Mouse (Mus musculus): ENCODE data around the gene Phf7. TPM values are rescaled to one million over a fixed set of nuclear protein-coding genes. Genes with fewer than 3 reads are reported as not detected.

The Phf7 gene
- polyA plus RNA-seq, 1 experiment from 2014 or later = 12.7 TPM

DNA sequence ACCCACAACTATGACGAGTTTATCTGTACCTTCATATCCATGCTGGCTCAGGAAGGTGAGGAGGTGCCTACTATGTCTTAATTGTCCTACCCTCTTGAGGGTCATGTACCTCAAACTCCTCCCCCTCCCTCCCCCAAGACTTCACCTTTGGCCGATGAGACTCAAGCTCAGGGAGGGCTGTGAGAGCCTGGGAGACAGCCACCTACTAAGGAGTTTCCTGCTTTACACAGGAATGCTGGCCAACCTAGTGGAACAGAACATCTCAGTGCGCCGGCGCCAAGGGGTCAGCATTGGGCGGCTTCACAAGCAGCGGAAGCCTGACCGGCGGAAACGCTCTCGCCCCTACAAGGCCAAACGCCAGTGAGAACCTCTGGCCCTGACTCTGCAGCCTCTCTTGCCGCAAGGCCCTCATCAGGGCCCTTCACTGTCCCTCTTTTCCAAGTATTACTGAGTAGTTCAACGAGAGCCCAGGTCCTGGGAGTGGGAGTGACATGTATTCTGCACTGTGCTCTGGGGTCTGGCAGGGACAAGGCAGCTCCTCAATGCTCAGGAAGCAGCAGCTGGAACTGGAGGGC lies 7.4 kb upstream of the Phf7 start:
- Histone ChIP-seq H3K36me3 (ENCODE audit: control insufficient read depth, insufficient read depth, low read length) (peaks cover 32% of the 10 kb centered on the region), H3K4me3 (replicated peaks; ENCODE audit: low read length) (no peak overlapping the region), H3K27ac (ENCODE audit: low read length) (no peak overlapping the region), H3K9ac (ENCODE audit: low read length) (no peak overlapping the region), H3K4me2 (ENCODE audit: low read depth, low read length) (no peak overlapping the region), H3K9me3 (replicated peaks; ENCODE audit: control insufficient read depth, low read length) (no peaks in the 10 kb centered on the region), H3K4me1 (ENCODE audit: control insufficient read depth, insufficient read depth, low read length) (no peaks in the 10 kb centered on the region), H3K27me3 (ENCODE audit: control insufficient read depth, insufficient read depth, low read length) (no peaks in the 10 kb centered on the region)
- 94% methylated on average over 14 of the region's 14 CpGs for WGBS
- ATAC-seq (ENCODE audit: insufficient read depth, low FRiP score) = no peak

DNA sequence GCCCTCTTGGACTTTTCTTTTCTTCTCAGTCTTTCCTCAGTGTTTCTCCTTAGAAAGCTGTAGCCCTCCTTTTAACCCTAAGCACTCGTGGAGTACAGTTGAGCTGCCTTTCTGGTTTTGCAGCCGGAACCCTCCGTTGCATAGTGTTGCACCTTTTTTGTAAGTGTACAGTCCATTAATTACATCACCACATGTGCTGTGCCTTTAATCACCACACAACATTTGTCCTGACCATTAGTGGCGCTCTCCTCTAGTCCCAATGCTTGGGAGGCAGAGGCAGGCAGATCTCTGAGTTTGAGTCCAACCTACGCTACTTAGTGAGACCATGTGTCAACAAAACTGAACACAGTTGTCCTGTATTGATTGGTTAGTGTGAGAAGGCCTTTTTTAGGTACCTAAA lies 974 bp upstream of the Phf7 start:
- H3K4me3 ChIP-seq (replicated peaks; ENCODE audit: low read length) = peak overlapping the region; percentile 71
- peak overlapping the region; percentile 95 for H3K9ac ChIP-seq (ENCODE audit: low read length)
- ATAC-seq (ENCODE audit: insufficient read depth, low FRiP score) = no peak
- H3K27me3 ChIP-seq (ENCODE audit: control insufficient read depth, insufficient read depth, low read length) = no peaks in the 10 kb centered on the region
- H3K27ac ChIP-seq (ENCODE audit: low read length) = no peak overlapping the region
- no peaks in the 10 kb centered on the region for H3K9me3 ChIP-seq (replicated peaks; ENCODE audit: control insufficient read depth, low read length)
- 79% methylated on average over 5 of the region's 5 CpGs for WGBS
- peaks cover 8% of the 10 kb centered on the region; the same call in 1 of the 2 replicates for H3K36me3 ChIP-seq (ENCODE audit: control insufficient read depth, insufficient read depth, low read length)
- peaks cover 13% of the 10 kb centered on the region; the same call in 1 of the 2 replicates for H3K4me1 ChIP-seq (ENCODE audit: control insufficient read depth, insufficient read depth, low read length)
- peak overlapping the region; percentile 74 for H3K4me2 ChIP-seq (ENCODE audit: low read depth, low read length)

DNA sequence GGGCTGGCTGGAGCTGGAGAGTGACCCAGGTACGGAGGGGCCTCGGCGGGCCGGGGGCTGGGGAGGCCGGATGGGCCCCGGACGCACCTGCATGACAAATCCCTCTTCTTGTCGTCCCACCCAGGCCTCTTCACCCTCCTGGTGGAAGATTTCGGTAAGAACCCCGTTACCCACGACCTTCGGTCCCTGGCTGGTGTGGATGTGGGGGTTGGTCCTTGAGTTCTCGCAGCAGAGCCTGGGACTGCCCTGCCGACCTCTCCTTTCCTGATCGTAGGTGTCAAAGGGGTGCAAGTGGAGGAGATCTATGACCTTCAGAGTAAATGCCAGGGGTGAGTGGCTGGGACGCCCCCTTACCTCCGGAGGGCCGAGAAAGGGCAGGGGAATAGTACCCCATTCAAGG lies 509 bp upstream of the Phf7 start:
- WGBS = 2% methylated on average over 18 of the region's 18 CpGs
- no peaks in the 10 kb centered on the region for H3K27me3 ChIP-seq (ENCODE audit: control insufficient read depth, insufficient read depth, low read length)
- peak overlapping the region; percentile 42; the same call in 1 of the 2 replicates for H3K27ac ChIP-seq (ENCODE audit: low read length)
- peaks cover 13% of the 10 kb centered on the region; the same call in 1 of the 2 replicates for H3K4me1 ChIP-seq (ENCODE audit: control insufficient read depth, insufficient read depth, low read length)
- H3K4me2 ChIP-seq (ENCODE audit: low read depth, low read length) = peak overlapping the region; percentile 74
- H3K4me3 ChIP-seq (replicated peaks; ENCODE audit: low read length) = peak overlapping the region; percentile 71
- peak; percentile 26; the same call in 1 of the 2 replicates for ATAC-seq (ENCODE audit: insufficient read depth, low FRiP score)
- peak overlapping the region; percentile 95 for H3K9ac ChIP-seq (ENCODE audit: low read length)
- H3K36me3 ChIP-seq (ENCODE audit: control insufficient read depth, insufficient read depth, low read length) = peaks cover 4% of the 10 kb centered on the region; the same call in 1 of the 2 replicates
- no peaks in the 10 kb centered on the region for H3K9me3 ChIP-seq (replicated peaks; ENCODE audit: control insufficient read depth, low read length)

DNA sequence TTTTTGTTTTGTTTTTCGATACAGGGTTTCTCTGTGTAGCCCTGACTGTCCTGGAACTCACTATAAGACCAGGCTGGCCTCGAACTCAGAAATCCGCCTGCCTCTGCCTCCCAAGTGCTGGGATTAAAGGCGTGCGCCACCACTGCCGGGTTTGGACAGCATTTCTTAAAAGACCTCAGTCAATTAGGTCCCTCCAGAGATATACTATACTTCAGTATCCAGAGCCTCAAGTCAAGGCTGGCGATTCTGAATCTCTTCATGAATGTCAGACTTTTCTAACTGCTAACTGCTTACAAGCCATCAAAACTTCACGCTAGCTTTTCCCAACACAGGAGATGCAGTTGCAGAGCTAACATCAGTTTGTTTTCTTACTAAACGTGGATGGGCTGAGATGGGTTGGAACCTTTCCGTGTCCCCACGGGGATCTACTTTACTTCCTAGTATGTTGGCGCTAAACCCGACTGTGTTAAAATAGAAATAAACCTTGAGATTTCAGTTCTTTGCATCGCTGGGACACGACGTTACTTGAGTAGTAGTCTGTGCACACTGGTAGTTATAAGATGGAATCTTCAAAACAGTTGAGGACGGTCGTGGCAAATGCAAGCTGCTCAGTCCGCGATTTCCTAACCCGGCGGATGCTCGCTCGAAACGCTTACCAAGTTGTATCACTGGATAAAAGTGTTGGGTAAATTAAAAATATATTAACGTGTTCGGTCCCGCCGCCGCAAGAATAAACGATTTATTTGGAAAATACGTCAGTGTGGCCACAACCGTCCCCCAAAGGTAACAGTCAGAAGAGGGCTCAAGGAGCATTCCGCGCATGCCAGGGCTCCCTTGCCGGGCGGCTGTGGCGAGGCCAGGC lies 664 bp downstream of the Phf7 start:
- Histone ChIP-seq H3K27me3 (ENCODE audit: control insufficient read depth, insufficient read depth, low read length) (no peaks in the 10 kb centered on the region), H3K4me1 (ENCODE audit: control insufficient read depth, insufficient read depth, low read length) (peaks cover 13% of the 10 kb centered on the region; the same call in 1 of the 2 replicates), H3K4me2 (ENCODE audit: low read depth, low read length) (peak overlapping the region; percentile 75), H3K9me3 (replicated peaks; ENCODE audit: control insufficient read depth, low read length) (no peaks in the 10 kb centered on the region), H3K36me3 (ENCODE audit: control insufficient read depth, insufficient read depth, low read length) (peaks cover 4% of the 10 kb centered on the region; the same call in 1 of the 2 replicates), H3K4me3 (replicated peaks; ENCODE audit: low read length) (peak overlapping the region; percentile 71), H3K9ac (ENCODE audit: low read length) (peak overlapping the region; percentile 85), H3K27ac (ENCODE audit: low read length) (peak overlapping the region; percentile 94)
- ATAC-seq (ENCODE audit: insufficient read depth, low FRiP score) = peak; percentile 90; the same call in 1 of the 2 replicates
- 16% methylated on average over 38 of the region's 38 CpGs for WGBS

DNA sequence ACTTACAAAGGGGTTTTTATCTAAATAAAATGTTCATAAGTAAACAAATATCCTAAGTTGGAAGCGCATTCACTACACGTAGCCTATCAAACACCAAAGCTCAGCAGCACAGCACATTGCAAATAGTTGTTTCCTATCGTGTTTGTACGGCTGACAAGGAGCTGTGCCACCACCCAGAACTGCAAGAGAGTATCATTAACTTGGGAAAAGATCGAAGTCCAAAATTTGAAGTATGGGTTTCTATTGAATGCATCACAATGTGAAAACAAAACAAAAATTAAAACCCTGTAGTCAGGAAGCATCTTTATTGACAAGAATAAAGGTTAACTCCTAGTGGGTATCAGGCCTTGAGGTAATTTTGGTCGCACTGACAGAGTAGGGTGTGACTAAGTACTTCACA lies 2.7 kb downstream of the Phf7 start:
- Histone ChIP-seq H3K27ac (ENCODE audit: low read length) (no peak overlapping the region), H3K4me2 (ENCODE audit: low read depth, low read length) (no peak overlapping the region), H3K9ac (ENCODE audit: low read length) (no peak overlapping the region), H3K9me3 (replicated peaks; ENCODE audit: control insufficient read depth, low read length) (no peaks in the 10 kb centered on the region), H3K4me3 (replicated peaks; ENCODE audit: low read length) (no peak overlapping the region), H3K27me3 (ENCODE audit: control insufficient read depth, insufficient read depth, low read length) (no peaks in the 10 kb centered on the region), H3K36me3 (ENCODE audit: control insufficient read depth, insufficient read depth, low read length) (no peaks in the 10 kb centered on the region), H3K4me1 (ENCODE audit: control insufficient read depth, insufficient read depth, low read length) (peaks cover 13% of the 10 kb centered on the region; the same call in 1 of the 2 replicates)
- no peak for ATAC-seq (ENCODE audit: insufficient read depth, low FRiP score)
- WGBS = 84% methylated on average over 6 of the region's 6 CpGs

DNA sequence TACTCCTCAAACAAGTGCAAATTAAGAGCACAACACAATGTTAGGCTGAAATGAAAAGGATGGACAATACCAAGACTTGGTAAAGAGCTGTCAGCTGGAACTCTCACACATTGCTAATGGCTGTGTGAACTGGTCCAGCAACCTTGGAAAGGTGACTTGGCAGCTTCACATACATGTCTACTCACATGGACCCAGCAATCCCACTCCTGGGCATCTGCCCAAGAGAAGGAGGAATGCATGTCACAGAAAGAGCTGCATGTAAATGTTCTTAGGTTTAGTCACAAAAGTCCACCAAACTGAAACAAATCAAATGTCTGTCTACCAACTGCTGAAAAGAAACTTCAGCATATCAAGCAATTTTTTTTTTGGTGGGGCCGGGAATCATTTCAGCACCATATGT lies 5.2 kb downstream of the Phf7 start:
- H3K27me3 ChIP-seq (ENCODE audit: control insufficient read depth, insufficient read depth, low read length) = no peaks in the 10 kb centered on the region
- ATAC-seq (ENCODE audit: insufficient read depth, low FRiP score) = no peak
- H3K4me2 ChIP-seq (ENCODE audit: low read depth, low read length) = no peak overlapping the region
- 0 out of 2 replicates have a peak, but pooled peaks cover 5% of the 10 kb centered on the region for H3K4me1 ChIP-seq (ENCODE audit: control insufficient read depth, insufficient read depth, low read length)
- WGBS = 80% methylated on average over 1 of the region's 1 CpGs
- H3K9me3 ChIP-seq (replicated peaks; ENCODE audit: control insufficient read depth, low read length) = no peaks in the 10 kb centered on the region
- H3K9ac ChIP-seq (ENCODE audit: low read length) = no peak overlapping the region
- no peak overlapping the region for H3K27ac ChIP-seq (ENCODE audit: low read length)
- H3K36me3 ChIP-seq (ENCODE audit: control insufficient read depth, insufficient read depth, low read length) = no peaks in the 10 kb centered on the region
- H3K4me3 ChIP-seq (replicated peaks; ENCODE audit: low read length) = no peak overlapping the region

DNA sequence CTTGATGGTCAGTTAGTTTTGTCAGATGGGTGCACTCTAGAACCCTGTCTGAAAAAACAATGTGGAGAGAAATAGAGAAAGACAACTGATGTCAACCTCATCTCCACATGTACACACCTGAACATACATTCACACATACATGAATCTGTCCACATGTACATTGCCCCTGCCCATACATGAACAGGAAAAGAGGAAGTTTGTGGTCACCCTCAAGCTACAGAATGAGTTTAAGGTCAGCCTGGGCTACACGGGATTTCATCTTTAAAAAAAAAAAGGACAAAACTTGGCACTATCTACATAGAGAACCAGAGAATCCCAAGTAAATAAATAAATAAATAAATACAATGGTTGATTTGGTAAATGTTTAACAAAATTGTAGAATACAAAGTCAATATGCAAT lies 6.3 kb downstream of the Phf7 start:
- no peak overlapping the region for H3K4me3 ChIP-seq (replicated peaks; ENCODE audit: low read length)
- WGBS = 75% methylated on average over 1 of the region's 1 CpGs

DNA sequence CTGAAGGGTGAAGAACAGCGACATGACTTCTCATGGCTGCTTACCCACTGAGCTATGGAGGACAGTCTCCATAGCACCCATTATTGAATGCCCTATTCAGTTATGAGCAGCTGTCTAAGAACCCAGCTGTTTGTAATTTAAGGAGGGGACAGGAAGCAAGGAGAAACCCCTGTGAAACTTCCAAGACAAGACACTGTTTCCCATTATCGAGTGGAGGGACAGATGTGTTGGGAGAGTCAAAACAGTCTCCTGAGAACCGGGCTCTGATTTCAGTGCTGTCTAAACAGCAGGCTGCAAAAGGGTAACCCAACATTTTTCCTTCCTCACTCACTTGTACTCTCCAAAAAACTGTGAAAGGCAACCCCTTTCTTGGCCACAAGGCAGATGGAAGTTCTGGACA lies 10.6 kb downstream of the Phf7 start:
- WGBS = 60% methylated on average over 3 of the region's 3 CpGs
- no peaks in the 10 kb centered on the region for H3K4me1 ChIP-seq (ENCODE audit: control insufficient read depth, insufficient read depth, low read length)
- H3K27me3 ChIP-seq (ENCODE audit: control insufficient read depth, insufficient read depth, low read length) = no peaks in the 10 kb centered on the region
- H3K9me3 ChIP-seq (replicated peaks; ENCODE audit: control insufficient read depth, low read length) = no peaks in the 10 kb centered on the region
- no peak overlapping the region for H3K4me2 ChIP-seq (ENCODE audit: low read depth, low read length)
- no peaks in the 10 kb centered on the region; the same call in 1 of the 2 replicates for H3K36me3 ChIP-seq (ENCODE audit: control insufficient read depth, insufficient read depth, low read length)
- H3K27ac ChIP-seq (ENCODE audit: low read length) = no peak overlapping the region
- no peak overlapping the region for H3K9ac ChIP-seq (ENCODE audit: low read length)
- no peak for ATAC-seq (ENCODE audit: insufficient read depth, low FRiP score)
- H3K4me3 ChIP-seq (replicated peaks; ENCODE audit: low read length) = no peak overlapping the region

More for the DNA sequence above, 6.3 kb downstream of the Phf7 start:
- no peaks in the 10 kb centered on the region for H3K9me3 ChIP-seq (replicated peaks; ENCODE audit: control insufficient read depth, low read length)
- H3K4me1 ChIP-seq (ENCODE audit: control insufficient read depth, insufficient read depth, low read length) = no peaks in the 10 kb centered on the region
- no peaks in the 10 kb centered on the region for H3K27me3 ChIP-seq (ENCODE audit: control insufficient read depth, insufficient read depth, low read length)
- no peak overlapping the region for H3K4me2 ChIP-seq (ENCODE audit: low read depth, low read length)
- H3K27ac ChIP-seq (ENCODE audit: low read length) = no peak overlapping the region
- ATAC-seq (ENCODE audit: insufficient read depth, low FRiP score) = no peak
- H3K36me3 ChIP-seq (ENCODE audit: control insufficient read depth, insufficient read depth, low read length) = no peaks in the 10 kb centered on the region
- no peak overlapping the region for H3K9ac ChIP-seq (ENCODE audit: low read length)
